Mouse (Mus musculus): ENCODE results near the gene Olfr1368. TPM values are rescaled to one million over a fixed set of nuclear protein-coding genes. Genes with fewer than 3 reads are reported as not detected.

Gene Olfr1368
- polyA plus RNA-seq, 1 experiment: not detected

DNA sequence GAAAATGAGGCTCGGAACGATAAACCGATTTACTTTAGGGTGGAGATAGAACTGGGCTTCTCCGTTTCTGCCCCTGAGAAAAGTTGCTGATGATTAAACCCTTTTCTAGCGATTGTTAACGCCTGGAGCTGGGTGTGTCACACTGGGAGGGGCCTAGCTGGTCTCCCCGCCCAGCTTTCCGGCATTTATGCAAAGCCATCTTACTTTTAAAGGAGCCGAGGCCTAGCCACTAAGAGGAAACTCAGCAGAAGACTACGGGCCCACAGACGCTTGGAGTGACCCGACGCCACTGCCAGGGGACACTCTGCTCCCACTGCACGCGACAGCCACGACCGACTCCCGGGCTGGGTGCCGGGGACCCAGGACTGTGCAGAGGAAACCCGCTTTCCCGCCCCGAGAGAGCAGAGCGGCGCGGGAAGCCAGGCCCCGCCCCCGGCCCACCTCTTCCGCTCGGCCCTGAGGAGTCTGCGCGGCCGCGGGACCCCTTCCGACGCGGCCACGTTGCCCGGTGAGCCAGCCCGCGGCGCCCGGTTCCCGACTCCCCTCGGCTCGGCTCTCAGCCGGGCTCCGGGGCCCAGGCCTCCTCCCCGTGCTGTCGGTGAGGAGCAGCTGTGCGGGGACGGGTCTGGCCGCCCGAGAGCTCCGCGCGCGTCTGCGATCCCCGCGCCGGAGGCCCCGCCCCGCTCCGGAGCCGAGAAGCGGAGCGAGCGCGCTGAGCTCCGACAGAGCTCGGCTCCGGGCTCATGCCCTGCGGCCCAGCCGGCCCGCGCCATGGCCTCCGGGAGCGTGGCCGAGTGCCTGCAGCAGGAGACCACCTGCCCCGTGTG, 34.3 kb upstream of the Olfr1368 start:
- Histone ChIP-seq H3K4me3 (ENCODE audit: low read depth, low read length) (peak overlapping the region; percentile 73), H3K36me3 (ENCODE audit: control insufficient read depth, insufficient read depth, low read length) (peaks cover 18% of the 10 kb centered on the region), H3K27me3 (ENCODE audit: control insufficient read depth, insufficient read depth, low read length) (no peaks in the 10 kb centered on the region), H3K27ac (ENCODE audit: insufficient read depth, low read depth, low read length) (peak overlapping the region; percentile 87), H3K4me1 (ENCODE audit: control insufficient read depth, insufficient read depth, insufficient read length, low read length) (peaks cover 8% of the 10 kb centered on the region; the same call in 1 of the 2 replicates)
- under 1% methylated on average over 80 of the region's 80 CpGs for WGBS
- no peak for TF ChIP-seq POLR2A (IDR thresholded peaks at IDR 0.05; ENCODE audit: low read depth, low read length)
- no peak for TF ChIP-seq CTCF (IDR thresholded peaks at IDR 0.05; ENCODE audit: extremely low read depth, insufficient read length, insufficient replicate concordance, low read depth, low read length)

DNA sequence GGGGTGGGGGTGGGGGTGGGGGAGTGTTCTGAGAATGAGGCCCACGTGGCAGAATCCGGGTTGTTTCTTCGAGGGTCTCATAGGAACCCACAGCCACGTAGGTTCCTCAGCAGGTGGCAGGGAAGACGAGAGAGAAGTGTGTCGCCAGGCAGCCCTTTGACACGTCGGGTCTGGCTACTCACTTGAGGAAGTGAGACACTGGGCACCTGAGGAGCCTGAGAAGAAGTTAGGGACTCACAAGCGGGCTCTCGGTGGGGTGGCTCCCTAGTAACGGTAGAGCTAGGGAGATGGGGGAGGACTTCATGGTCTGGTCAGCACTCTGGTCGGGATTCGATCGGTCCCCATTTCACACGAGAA, 33.7 kb upstream of the Olfr1368 start, which contains the start of gene Trim27:
Trim27 (plus strand) TSS at position 79 of the 357 bp plus-strand sequence.
- Histone ChIP-seq H3K27ac (ENCODE audit: insufficient read depth, low read depth, low read length) (peak within 1 kb of the TSS; percentile 87), H3K36me3 (ENCODE audit: control insufficient read depth, insufficient read depth, low read length) (peaks cover 17% of the 10 kb centered on the region), H3K4me3 (ENCODE audit: low read depth, low read length) (peak within 1 kb of the TSS; percentile 73), H3K27me3 (ENCODE audit: control insufficient read depth, insufficient read depth, low read length) (no peaks in the 10 kb centered on the region), H3K4me1 (ENCODE audit: control insufficient read depth, insufficient read depth, insufficient read length, low read length) (peaks cover 8% of the 10 kb centered on the region; the same call in 1 of the 2 replicates)
- WGBS: 0% methylated on average over 15 of the region's 15 CpGs
- TF ChIP-seq CTCF (IDR thresholded peaks at IDR 0.05; ENCODE audit: extremely low read depth, insufficient read length, insufficient replicate concordance, low read depth, low read length) (no peak), POLR2A (IDR thresholded peaks at IDR 0.05; ENCODE audit: low read depth, low read length) (no peak)

DNA sequence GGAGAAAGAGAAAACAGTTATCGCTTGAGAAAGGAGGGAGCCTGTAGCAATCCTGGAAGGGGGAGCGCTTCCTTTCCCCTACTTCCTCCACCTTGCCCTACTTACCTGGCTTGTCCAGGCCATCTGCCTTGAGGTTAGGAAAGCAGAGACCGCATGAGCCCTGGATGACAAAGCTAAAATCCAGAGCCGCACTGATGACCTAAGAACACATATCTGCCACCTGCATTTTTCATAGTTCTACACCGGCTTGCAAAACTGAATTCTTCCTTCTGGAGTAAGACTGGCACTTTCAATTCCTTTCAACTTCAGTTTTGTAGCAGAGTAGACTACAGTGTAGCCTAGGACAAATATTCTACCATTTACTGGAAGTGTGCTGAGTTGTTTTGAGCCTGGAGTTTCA, 32.7 kb upstream of the Olfr1368 start:
- H3K27me3 ChIP-seq (ENCODE audit: control insufficient read depth, insufficient read depth, low read length): no peaks in the 10 kb centered on the region
- no peak for TF ChIP-seq POLR2A (IDR thresholded peaks at IDR 0.05; ENCODE audit: low read depth, low read length)
- TF ChIP-seq CTCF (IDR thresholded peaks at IDR 0.05; ENCODE audit: extremely low read depth, insufficient read length, insufficient replicate concordance, low read depth, low read length): no peak
- no peak overlapping the region for H3K4me3 ChIP-seq (ENCODE audit: low read depth, low read length)
- H3K4me1 ChIP-seq (ENCODE audit: control insufficient read depth, insufficient read depth, insufficient read length, low read length): peaks cover 8% of the 10 kb centered on the region; the same call in 1 of the 2 replicates
- peaks cover 9% of the 10 kb centered on the region for H3K36me3 ChIP-seq (ENCODE audit: control insufficient read depth, insufficient read depth, low read length)
- H3K27ac ChIP-seq (ENCODE audit: insufficient read depth, low read depth, low read length): no peak overlapping the region
- 83% methylated on average over 5 of the region's 5 CpGs for WGBS

DNA sequence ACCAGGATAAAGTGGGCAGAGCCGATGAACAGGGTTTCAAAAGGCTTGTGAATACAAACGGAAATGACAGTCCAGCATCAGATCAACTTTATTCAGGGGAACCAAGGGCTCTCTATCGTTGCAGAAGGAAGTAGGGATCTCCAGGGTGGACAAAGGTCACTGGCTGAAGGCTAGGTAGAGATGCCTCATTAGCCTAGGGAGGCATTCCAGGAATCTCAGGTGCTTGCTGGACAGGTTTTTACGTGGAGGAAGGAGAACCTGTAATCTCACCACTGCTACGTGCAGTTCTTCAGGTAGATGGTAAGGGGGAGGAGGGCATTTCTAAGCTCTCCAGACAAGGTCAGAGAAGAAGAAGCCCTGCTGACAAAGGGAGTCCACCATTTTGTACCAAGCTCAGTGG, 32.0 kb upstream of the Olfr1368 start:
- Histone ChIP-seq H3K4me1 (ENCODE audit: control insufficient read depth, insufficient read depth, insufficient read length, low read length) (peaks cover 8% of the 10 kb centered on the region; the same call in 1 of the 2 replicates), H3K27ac (ENCODE audit: insufficient read depth, low read depth, low read length) (peak overlapping the region; percentile 62), H3K36me3 (ENCODE audit: control insufficient read depth, insufficient read depth, low read length) (peaks cover 7% of the 10 kb centered on the region; the same call in 1 of the 2 replicates), H3K27me3 (ENCODE audit: control insufficient read depth, insufficient read depth, low read length) (no peaks in the 10 kb centered on the region), H3K4me3 (ENCODE audit: low read depth, low read length) (no peak overlapping the region)
- 32% methylated on average over 5 of the region's 5 CpGs for WGBS
- TF ChIP-seq POLR2A (IDR thresholded peaks at IDR 0.05; ENCODE audit: low read depth, low read length): no peak
- no peak for TF ChIP-seq CTCF (IDR thresholded peaks at IDR 0.05; ENCODE audit: extremely low read depth, insufficient read length, insufficient replicate concordance, low read depth, low read length)

DNA sequence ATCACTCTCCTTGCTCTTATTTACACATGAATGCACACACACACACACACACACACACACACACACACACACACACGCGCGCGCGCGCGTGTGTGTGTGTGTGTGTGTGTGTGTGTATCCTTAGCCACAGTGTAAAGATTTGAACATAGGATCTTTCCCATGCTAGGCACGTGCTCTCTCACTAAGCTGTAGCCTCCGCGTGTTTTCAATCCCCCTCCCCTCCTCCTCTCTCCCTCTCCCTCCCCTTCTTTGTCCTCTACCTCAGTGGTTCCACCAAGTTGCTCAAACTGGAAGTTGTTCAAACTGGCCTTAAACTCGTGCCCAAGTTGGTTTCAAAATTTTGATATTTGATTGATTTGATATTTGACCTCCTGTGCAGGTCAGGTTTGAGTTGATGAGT, 31.1 kb upstream of the Olfr1368 start:
- no peaks in the 10 kb centered on the region for H3K27me3 ChIP-seq (ENCODE audit: control insufficient read depth, insufficient read depth, low read length)
- H3K4me1 ChIP-seq (ENCODE audit: control insufficient read depth, insufficient read depth, insufficient read length, low read length): peaks cover 8% of the 10 kb centered on the region; the same call in 1 of the 2 replicates
- H3K36me3 ChIP-seq (ENCODE audit: control insufficient read depth, insufficient read depth, low read length): no peaks in the 10 kb centered on the region
- no peak overlapping the region for H3K27ac ChIP-seq (ENCODE audit: insufficient read depth, low read depth, low read length)
- H3K4me3 ChIP-seq (ENCODE audit: low read depth, low read length): no peak overlapping the region
- TF ChIP-seq CTCF (IDR thresholded peaks at IDR 0.05; ENCODE audit: extremely low read depth, insufficient read length, insufficient replicate concordance, low read depth, low read length) (no peak), POLR2A (IDR thresholded peaks at IDR 0.05; ENCODE audit: low read depth, low read length) (no peak)
- 85% methylated on average over 11 of the region's 11 CpGs for WGBS

DNA sequence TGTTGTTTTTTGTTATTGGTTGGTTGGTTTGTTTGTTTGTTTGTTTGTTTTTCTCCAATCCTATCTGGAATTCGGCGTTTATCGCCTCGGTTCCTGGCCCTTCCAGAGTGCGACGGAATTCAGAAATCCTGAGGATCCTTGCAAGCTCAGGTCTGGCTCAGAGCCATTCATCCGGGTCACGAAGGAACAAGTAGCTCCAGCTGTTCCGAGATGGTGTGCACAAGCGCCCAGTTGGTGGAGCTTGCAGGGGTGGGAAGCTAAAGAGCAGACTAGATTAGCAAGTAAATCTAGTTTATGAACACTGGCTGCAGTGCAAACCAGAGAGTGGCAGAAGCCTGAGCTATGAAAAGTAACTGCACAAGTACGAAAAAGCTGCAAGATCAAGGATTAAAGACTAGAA, 27.4 kb upstream of the Olfr1368 start:
- under 1% methylated on average over 11 of the region's 11 CpGs for WGBS
- Histone ChIP-seq H3K27ac (ENCODE audit: insufficient read depth, low read depth, low read length) (peak overlapping the region; percentile 23; the same call in 1 of the 2 replicates), H3K4me1 (ENCODE audit: control insufficient read depth, insufficient read depth, insufficient read length, low read length) (peaks cover 7% of the 10 kb centered on the region), H3K36me3 (ENCODE audit: control insufficient read depth, insufficient read depth, low read length) (no peaks in the 10 kb centered on the region), H3K27me3 (ENCODE audit: control insufficient read depth, insufficient read depth, low read length) (no peaks in the 10 kb centered on the region), H3K4me3 (ENCODE audit: low read depth, low read length) (peak overlapping the region; percentile 45)
- no peak for TF ChIP-seq POLR2A (IDR thresholded peaks at IDR 0.05; ENCODE audit: low read depth, low read length)
- TF ChIP-seq CTCF (IDR thresholded peaks at IDR 0.05; ENCODE audit: extremely low read depth, insufficient read length, insufficient replicate concordance, low read depth, low read length): no peak

All from small intestine, adult 2 months (tissue).